Mouse (Mus musculus): ENCODE measurements around the gene Nmral1.

DNA sequence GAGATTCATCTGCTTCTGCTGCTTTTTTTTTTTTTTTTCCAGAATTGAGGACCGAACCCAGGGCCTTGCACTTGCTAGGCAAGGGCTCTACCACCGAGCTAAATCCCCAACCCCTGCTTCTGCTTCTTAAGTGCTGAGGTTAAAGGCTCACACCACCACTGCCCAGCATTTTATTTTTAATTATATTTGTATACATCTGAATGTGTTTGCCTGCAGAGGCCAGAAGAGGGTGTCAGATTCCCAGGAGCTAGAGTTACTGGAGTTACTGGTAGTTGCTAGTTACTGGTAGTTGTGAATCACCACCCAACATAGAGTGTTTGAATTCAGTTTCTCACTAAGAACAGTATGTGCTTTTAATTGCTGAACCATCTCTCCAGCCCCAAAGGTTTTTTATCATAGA is 20.8 kb upstream of the Nmral1 start:
- TF ChIP-seq POLR2A (IDR thresholded peaks at IDR 0.05; ENCODE audit: borderline replicate concordance, insufficient read depth, low read length): no peak
- no peak for TF ChIP-seq CTCF (IDR thresholded peaks at IDR 0.05; ENCODE audit: borderline replicate concordance, insufficient read depth, low read depth, low read length)

Measured in cerebellum, adult 2 months (tissue).